Mouse (Mus musculus): Measurements from ENCODE around the gene Dusp3. TPM values are rescaled to one million over a fixed set of nuclear protein-coding genes. Genes with fewer than 3 reads are reported as not detected.

The Dusp3 gene
- polyA plus RNA-seq, 1 experiment from 2014 or later: 15.3 TPM

GRCm38 (mm10) chr11:101928030-101928762 lies 58.6 kb downstream of the Dusp3 start:
- no peaks in the 10 kb centered on the region for H3K9me3 ChIP-seq (ENCODE audit: control insufficient read depth, low read length)
- H3K4me1 ChIP-seq (ENCODE audit: control insufficient read depth, insufficient read depth, low read length): peaks cover 4% of the 10 kb centered on the region; the same call in 1 of the 2 replicates
- H3K4me2 ChIP-seq (ENCODE audit: low read depth): no peak overlapping the region
- H3K27me3 ChIP-seq (ENCODE audit: control insufficient read depth, insufficient read depth, low read length): no peaks in the 10 kb centered on the region
- H3K4me3 ChIP-seq (ENCODE audit: low read depth, low read length): no peak overlapping the region
- H3K36me3 ChIP-seq (ENCODE audit: control insufficient read depth, insufficient read depth, low read length): no peaks in the 10 kb centered on the region
- ATAC-seq (ENCODE audit: insufficient read depth, low FRiP score, low TSS enrichment) (no peak), DNase-seq (ENCODE audit: low spot score) (peak; percentile 41)
- no peak overlapping the region for H3K27ac ChIP-seq (ENCODE audit: low read depth, low read length)
- no peak overlapping the region for H3K9ac ChIP-seq (ENCODE audit: low read length)
- WGBS: 22% methylated on average over 25 of the region's 25 CpGs

GRCm38 (mm10) chr11:101926951-101927589 lies 59.7 kb downstream of the Dusp3 start:
- 84% methylated on average over 10 of the region's 10 CpGs for WGBS
- no peak overlapping the region for H3K9ac ChIP-seq (ENCODE audit: low read length)
- H3K36me3 ChIP-seq (ENCODE audit: control insufficient read depth, insufficient read depth, low read length): no peaks in the 10 kb centered on the region
- DNase-seq (ENCODE audit: low spot score): no peak
- H3K4me1 ChIP-seq (ENCODE audit: control insufficient read depth, insufficient read depth, low read length): peaks cover 4% of the 10 kb centered on the region; the same call in 1 of the 2 replicates
- no peak overlapping the region for H3K4me2 ChIP-seq (ENCODE audit: low read depth)
- no peak overlapping the region for H3K4me3 ChIP-seq (ENCODE audit: low read depth, low read length)
- no peaks in the 10 kb centered on the region for H3K27me3 ChIP-seq (ENCODE audit: control insufficient read depth, insufficient read depth, low read length)
- ATAC-seq (ENCODE audit: insufficient read depth, low FRiP score, low TSS enrichment): no peak
- H3K27ac ChIP-seq (ENCODE audit: low read depth, low read length): no peak overlapping the region
- no peaks in the 10 kb centered on the region for H3K9me3 ChIP-seq (ENCODE audit: control insufficient read depth, low read length)

- H3K4me2 ChIP-seq (ENCODE audit: low read depth): no peak overlapping the region
- no peak overlapping the region for H3K9ac ChIP-seq (ENCODE audit: low read length)
- no peaks in the 10 kb centered on the region for H3K27me3 ChIP-seq (ENCODE audit: control insufficient read depth, insufficient read depth, low read length)
- H3K27ac ChIP-seq (ENCODE audit: low read depth, low read length): no peak overlapping the region
- H3K9me3 ChIP-seq (ENCODE audit: control insufficient read depth, low read length): no peaks in the 10 kb centered on the region
- no peak for ATAC-seq (ENCODE audit: insufficient read depth, low FRiP score, low TSS enrichment)
- H3K36me3 ChIP-seq (ENCODE audit: control insufficient read depth, insufficient read depth, low read length): no peaks in the 10 kb centered on the region
- DNase-seq (ENCODE audit: low spot score): no peak
- H3K4me3 ChIP-seq (ENCODE audit: low read depth, low read length): no peak overlapping the region
- H3K4me1 ChIP-seq (ENCODE audit: control insufficient read depth, insufficient read depth, low read length): peaks cover 4% of the 10 kb centered on the region; the same call in 1 of the 2 replicates
- 62% methylated on average over 6 of the region's 6 CpGs for WGBS
Observed at GRCm38 (mm10) chr11:101925636-101926035, 61.2 kb downstream of the Dusp3 start.

GRCm38 (mm10) chr11:101924441-101924976 lies 62.3 kb downstream of the Dusp3 start:
- Histone ChIP-seq H3K4me3 (ENCODE audit: low read depth, low read length) (no peak overlapping the region), H3K4me1 (ENCODE audit: control insufficient read depth, insufficient read depth, low read length) (peaks cover 4% of the 10 kb centered on the region; the same call in 1 of the 2 replicates), H3K27me3 (ENCODE audit: control insufficient read depth, insufficient read depth, low read length) (no peaks in the 10 kb centered on the region), H3K9ac (ENCODE audit: low read length) (no peak overlapping the region), H3K36me3 (ENCODE audit: control insufficient read depth, insufficient read depth, low read length) (no peaks in the 10 kb centered on the region), H3K27ac (ENCODE audit: low read depth, low read length) (no peak overlapping the region), H3K9me3 (ENCODE audit: control insufficient read depth, low read length) (no peaks in the 10 kb centered on the region), H3K4me2 (ENCODE audit: low read depth) (no peak overlapping the region)
- WGBS: 83% methylated on average over 16 of the region's 19 CpGs
- ATAC-seq (ENCODE audit: insufficient read depth, low FRiP score, low TSS enrichment) (no peak), DNase-seq (ENCODE audit: low spot score) (no peak)

- Histone ChIP-seq H3K4me2 (ENCODE audit: low read depth) (no peak overlapping the region), H3K27ac (ENCODE audit: low read depth, low read length) (no peak overlapping the region), H3K4me1 (ENCODE audit: control insufficient read depth, insufficient read depth, low read length) (peaks cover 4% of the 10 kb centered on the region; the same call in 1 of the 2 replicates), H3K9me3 (ENCODE audit: control insufficient read depth, low read length) (no peaks in the 10 kb centered on the region), H3K36me3 (ENCODE audit: control insufficient read depth, insufficient read depth, low read length) (no peaks in the 10 kb centered on the region), H3K27me3 (ENCODE audit: control insufficient read depth, insufficient read depth, low read length) (no peaks in the 10 kb centered on the region), H3K4me3 (ENCODE audit: low read depth, low read length) (no peak overlapping the region), H3K9ac (ENCODE audit: low read length) (no peak overlapping the region)
- no peak for ATAC-seq (ENCODE audit: insufficient read depth, low FRiP score, low TSS enrichment)
- WGBS: 78% methylated on average over 6 of the region's 6 CpGs
- DNase-seq (ENCODE audit: low spot score): no peak
Observed at GRCm38 (mm10) chr11:101923988-101924387, 62.8 kb downstream of the Dusp3 start.

GRCm38 (mm10) chr11:101921361-101921952 lies 65.4 kb downstream of the Dusp3 start:
- no peak overlapping the region for H3K27ac ChIP-seq (ENCODE audit: low read depth, low read length)
- WGBS: 84% methylated on average over 12 of the region's 12 CpGs
- no peak overlapping the region for H3K9ac ChIP-seq (ENCODE audit: low read length)
- H3K4me2 ChIP-seq (ENCODE audit: low read depth): no peak overlapping the region
- H3K27me3 ChIP-seq (ENCODE audit: control insufficient read depth, insufficient read depth, low read length): no peaks in the 10 kb centered on the region
- H3K4me3 ChIP-seq (ENCODE audit: low read depth, low read length): no peak overlapping the region
- no peaks in the 10 kb centered on the region for H3K36me3 ChIP-seq (ENCODE audit: control insufficient read depth, insufficient read depth, low read length)
- H3K4me1 ChIP-seq (ENCODE audit: control insufficient read depth, insufficient read depth, low read length): no peaks in the 10 kb centered on the region
- no peak for DNase-seq (ENCODE audit: low spot score)
- ATAC-seq (ENCODE audit: insufficient read depth, low FRiP score, low TSS enrichment): no peak
- H3K9me3 ChIP-seq (ENCODE audit: control insufficient read depth, low read length): no peaks in the 10 kb centered on the region

Other genes with a start within 250 kb of the Dusp3 start
- gene Etv4, start 201.6 kb downstream of the Dusp3 start, polyA plus RNA-seq (2014; fragmentation: Nextera tagmentation; extraction: Ambion mirVana): 8.4 and 9.4 TPM in 2 replicates
- 19.9 and 23.9 TPM in 2 replicates for gene Meox1, start 92.6 kb downstream of the Dusp3 start, polyA plus RNA-seq (2014; fragmentation: Nextera tagmentation; extraction: Ambion mirVana)
- not detected in 2 replicates for gene Sost, start 20.0 kb downstream of the Dusp3 start, polyA plus RNA-seq (2014; fragmentation: Nextera tagmentation; extraction: Ambion mirVana)
- gene Cfap97d1, start 2.7 kb downstream of the Dusp3 start, polyA plus RNA-seq (2014; fragmentation: Nextera tagmentation; extraction: Ambion mirVana): not detected in 2 replicates
- 28.1 and 35.1 TPM in 2 replicates for gene Mpp3, start 41.4 kb upstream of the Dusp3 start, polyA plus RNA-seq (2014; fragmentation: Nextera tagmentation; extraction: Ambion mirVana)
- gene Cd300lg, start 54.5 kb upstream of the Dusp3 start, polyA plus RNA-seq (2014; fragmentation: Nextera tagmentation; extraction: Ambion mirVana): 0.12 and 0.26 TPM in 2 replicates
- gene Mpp2, start 101.5 kb upstream of the Dusp3 start, polyA plus RNA-seq (2014; fragmentation: Nextera tagmentation; extraction: Ambion mirVana): 15.8 and 16.2 TPM in 2 replicates
- not detected in 2 replicates for gene Ppy, start 114.3 kb upstream of the Dusp3 start, polyA plus RNA-seq (2014; fragmentation: Nextera tagmentation; extraction: Ambion mirVana)
- gene Pyy, start 120.8 kb upstream of the Dusp3 start, polyA plus RNA-seq (2014; fragmentation: Nextera tagmentation; extraction: Ambion mirVana): 1.0 TPM in 1 of 2 replicates, not detected in the other
- not detected in 2 replicates for gene Nags, start 158.5 kb upstream of the Dusp3 start, polyA plus RNA-seq (2014; fragmentation: Nextera tagmentation; extraction: Ambion mirVana)
- gene Tmem101, start 169.4 kb upstream of the Dusp3 start, polyA plus RNA-seq (2014; fragmentation: Nextera tagmentation; extraction: Ambion mirVana): 34.2 and 34.9 TPM in 2 replicates
- 74.2 and 81.9 TPM in 2 replicates for gene Lsm12, start 198.3 kb upstream of the Dusp3 start, polyA plus RNA-seq (2014; fragmentation: Nextera tagmentation; extraction: Ambion mirVana)
- 30.0 and 35.3 TPM in 2 replicates for gene G6pc3, start 202.6 kb upstream of the Dusp3 start, polyA plus RNA-seq (2014; fragmentation: Nextera tagmentation; extraction: Ambion mirVana)
- 41.1 and 42.7 TPM in 2 replicates for gene Hdac5, start 243.2 kb upstream of the Dusp3 start, polyA plus RNA-seq (2014; fragmentation: Nextera tagmentation; extraction: Ambion mirVana)